Mouse (Mus musculus) retina, postnatal 1 day (tissue): ENCODE data around the gene Slc25a33.

Experiments used
- DNase-seq: peaks from one replicate; pipeline ENCODE4 v3.0.0-alpha.2; 2012

Slc25a33 gene

DNA sequence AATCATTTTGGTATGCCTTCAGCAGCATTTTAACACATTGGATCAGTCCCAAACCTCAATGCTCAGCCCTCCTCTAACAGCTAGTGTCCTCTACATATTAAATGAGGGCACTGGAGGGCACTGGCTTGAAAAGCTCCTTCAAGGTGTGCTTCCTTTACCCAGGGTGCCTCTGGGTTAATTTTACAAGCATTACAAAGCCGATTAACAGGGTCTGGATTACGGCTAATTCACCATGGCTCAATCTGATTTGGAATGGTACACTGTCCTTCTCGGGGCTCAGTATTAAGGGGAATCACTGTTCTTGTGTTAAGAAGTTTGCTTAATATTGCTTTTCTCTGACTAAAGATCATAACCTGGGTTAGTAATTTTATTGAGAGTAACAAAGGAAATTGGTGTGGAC is 21.2 kb downstream of the Slc25a33 start:
- DNase-seq, result peak; percentile 71

- peak; percentile 82 for DNase-seq
These were observed 21.8 kb downstream of the Slc25a33 start for GRCm38 (mm10) chr4:149752124-149752799.

DNA sequence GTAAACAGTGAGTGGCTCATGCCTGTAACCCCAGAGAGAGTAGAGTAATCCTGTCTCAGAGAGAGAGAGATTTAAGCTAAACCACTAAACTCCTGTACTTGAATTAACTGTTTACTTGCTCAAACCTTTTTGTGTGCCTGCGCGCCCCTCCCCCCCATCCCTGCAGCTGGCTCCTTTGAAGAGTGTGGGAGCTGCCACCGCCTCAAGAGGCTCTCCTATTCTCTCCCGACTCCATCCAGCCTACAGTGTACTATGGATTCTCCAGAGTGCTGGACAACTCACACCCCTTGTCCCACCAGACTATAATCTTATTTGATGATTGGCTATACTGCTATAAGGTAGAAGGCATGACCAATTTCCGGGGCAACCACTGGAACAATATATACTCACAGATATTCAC is 23.4 kb downstream of the Slc25a33 start:
- DNase-seq, result peak; percentile 49

- peak; percentile 53 for DNase-seq
These were observed 24.4 kb downstream of the Slc25a33 start for GRCm38 (mm10) chr4:149749663-149750015.

DNA sequence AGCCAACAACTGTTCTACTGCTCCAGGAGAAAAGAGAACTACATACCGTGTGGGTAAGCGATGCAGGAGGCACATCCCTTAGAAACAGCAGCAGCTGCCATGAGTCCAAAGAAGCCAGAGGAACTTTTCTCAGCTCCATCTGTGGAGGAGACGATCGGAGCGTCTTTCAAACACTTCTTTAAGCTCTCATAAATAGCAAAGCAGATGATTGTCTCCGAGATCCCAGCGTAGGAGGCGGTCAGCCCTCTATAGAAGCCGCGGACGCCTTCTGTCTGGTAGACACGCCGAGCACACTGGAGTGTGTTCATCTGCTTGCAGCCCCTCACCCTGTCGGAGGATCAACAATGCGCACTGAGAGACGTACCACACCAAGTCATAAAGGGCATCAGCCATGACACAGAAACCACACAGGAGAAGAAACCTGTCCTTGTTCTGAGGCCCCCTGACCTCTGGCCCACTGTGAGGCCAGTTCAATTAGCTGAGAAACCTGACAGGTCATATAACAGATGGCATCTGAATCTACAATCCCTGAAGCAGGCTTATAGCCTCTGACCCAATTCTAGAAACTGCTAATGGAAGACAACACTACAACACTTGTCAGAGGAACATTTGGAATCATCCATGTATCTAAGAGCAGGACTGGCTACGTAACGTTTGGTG is 24.9 kb downstream of the Slc25a33 start:
- DNase-seq, result peak; percentile 79

DNA sequence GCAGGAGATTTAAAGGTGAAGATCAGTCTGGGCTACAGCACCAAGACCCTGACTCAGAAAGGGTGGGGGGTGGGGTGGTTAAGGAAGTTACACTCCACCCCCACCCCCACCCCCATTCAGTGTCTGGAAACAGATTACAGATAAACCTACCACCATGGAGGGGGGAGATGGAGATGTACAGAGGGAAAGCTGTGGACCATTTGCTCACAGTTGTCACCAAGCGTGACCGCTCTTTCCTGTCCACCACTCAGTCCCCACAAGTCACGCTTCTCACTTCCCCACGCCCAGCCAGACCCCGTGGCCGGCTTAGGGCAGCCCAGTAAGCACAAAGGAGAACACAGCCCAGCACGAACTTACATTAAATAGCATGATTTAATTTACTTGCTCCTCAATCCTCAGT is 30.0 kb downstream of the Slc25a33 start:
- no peak for DNase-seq

DNA sequence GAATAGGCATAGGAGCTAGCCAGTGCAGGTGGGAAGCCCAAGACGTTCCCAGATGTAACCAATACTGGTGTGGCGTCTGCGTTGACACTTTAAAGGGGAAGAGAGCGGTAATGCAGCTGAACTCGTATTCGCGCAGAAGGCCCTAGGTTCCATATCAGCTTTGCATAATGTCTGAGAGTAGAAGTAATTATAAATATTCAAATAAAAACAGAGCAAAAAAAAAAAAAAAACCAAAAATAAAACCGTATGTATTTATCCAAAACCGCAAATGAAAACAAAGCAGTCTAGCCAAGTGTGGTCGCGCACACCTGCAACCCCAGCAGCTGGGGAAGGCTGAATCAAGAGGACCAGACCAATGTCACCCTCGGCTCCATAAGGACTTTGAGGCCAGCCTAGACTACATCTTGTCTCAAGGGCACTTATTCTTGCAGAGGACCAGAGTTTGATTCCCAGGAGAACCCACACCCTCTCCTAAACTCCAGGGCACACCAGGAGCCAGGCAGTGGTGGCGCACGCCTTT is 32.0 kb downstream of the Slc25a33 start:
- no peak for DNase-seq

GRCm38 (mm10) chr4:149740301-149740700 is 33.8 kb downstream of the Slc25a33 start:
- no peak for DNase-seq

DNA sequence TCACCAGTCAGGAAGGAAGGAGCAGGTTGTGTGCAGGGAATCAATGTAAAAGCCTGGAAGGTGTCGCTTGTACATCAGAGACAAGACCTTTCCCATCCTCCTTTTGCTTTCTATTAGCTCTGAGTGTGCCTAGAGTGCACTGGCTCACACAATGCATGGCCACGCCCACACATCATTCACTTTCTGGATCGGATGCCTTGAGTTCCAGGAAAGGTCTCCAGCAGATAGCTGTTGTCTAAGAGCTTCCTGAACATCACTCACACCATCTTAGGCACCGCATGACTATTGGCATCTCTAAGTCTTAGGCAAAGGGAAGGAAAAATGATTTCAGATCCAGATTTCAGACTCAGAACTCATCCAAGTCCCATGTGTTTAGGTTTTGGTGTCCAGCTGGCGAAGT is 34.6 kb downstream of the Slc25a33 start:
- no peak for DNase-seq

DNA sequence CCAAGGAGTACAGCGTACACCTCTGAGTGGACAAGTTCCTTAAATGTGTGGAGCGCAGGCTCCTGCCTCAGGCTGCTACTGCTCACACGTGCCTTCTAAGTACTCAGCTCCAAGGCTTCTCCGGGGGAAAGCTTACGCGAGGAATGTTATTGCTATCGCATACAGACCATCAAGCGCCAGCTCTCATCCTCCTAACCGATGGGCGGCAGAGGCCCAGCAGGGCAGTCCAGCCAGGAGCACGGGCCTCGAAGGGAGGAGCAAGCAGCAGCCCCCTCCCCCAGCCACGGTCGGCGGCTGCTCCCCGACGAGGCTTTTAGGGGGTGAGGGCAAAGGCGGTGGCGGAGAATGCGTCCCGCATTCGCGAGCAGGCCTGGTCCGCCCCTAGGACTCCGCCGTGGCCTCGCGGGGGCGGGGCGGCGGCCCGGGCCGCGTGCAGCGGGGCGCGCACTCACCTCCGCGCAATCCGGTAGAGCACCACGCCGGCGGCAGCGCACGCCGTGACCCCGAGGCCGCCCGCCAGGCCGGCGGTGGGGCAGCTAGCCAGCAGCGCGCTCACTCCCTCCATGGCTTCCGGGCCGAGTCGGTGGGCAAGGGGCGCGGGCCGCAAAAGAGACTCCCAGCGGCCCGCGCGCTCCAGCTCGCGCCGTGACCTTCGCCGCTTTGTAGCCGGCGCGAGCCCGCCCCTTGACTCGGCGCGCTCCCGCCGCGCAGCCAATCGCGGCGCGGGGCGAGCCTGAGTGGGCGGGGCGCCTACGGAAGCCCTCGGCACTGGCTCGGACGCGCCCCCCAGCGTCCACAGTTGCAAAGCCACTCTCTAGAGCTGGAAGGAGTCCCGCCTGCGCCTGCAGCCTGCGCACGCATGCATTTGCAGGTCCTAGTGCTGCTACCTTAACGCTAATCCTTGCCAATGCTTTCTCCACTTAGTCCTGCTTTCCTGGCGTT is 36.4 kb downstream of the Slc25a33 start, which contains the start of gene Tmem201:
Tmem201 (minus strand) TSS at position 662 of the 942 bp plus-strand sequence.
- peak; percentile 96 for DNase-seq

DNA sequence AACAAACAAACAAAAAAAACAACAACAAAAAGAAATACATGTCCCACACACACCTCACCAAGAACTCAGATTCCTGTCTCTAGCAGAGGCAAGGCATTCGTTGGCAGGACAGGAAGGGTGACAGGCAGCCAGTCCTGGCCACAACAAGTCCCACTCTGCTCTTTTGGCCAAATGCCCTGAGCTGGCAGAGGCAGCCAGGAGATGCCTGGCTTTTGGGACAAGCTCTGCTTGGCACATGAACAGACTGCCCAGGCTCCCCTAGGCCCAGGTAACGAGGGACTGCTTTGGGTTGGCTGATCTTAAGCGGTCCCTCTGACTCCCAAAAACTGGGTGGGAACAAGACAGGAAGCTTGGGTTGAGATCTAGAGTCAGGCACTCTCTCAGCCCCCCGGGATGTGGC is 37.5 kb downstream of the Slc25a33 start:
- no peak for DNase-seq

- no peak for DNase-seq
These were observed 38.3 kb downstream of the Slc25a33 start for GRCm38 (mm10) chr4:149735624-149736250.

- no peak for DNase-seq
These were observed 39.2 kb downstream of the Slc25a33 start for GRCm38 (mm10) chr4:149734730-149735475.

DNA sequence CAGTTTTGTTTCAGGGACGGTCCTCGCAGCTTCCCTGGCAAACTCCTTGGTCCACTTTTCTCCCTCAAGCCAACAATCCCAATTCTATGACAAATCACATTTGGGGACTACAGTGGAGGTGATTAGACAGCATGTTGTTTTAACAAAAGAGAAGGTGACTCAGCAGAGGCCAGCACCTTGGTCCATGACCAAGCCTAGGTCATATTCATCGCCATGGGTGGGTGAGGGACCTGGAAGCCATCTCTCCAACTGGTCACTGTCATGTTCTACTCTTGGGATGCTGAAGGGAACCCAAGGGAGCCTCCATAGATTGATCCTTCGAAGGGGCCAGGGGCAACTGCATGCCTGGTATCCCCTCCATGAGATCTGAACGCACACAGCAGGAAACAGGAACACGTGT is 39.8 kb downstream of the Slc25a33 start:
- DNase-seq, result no peak

DNA sequence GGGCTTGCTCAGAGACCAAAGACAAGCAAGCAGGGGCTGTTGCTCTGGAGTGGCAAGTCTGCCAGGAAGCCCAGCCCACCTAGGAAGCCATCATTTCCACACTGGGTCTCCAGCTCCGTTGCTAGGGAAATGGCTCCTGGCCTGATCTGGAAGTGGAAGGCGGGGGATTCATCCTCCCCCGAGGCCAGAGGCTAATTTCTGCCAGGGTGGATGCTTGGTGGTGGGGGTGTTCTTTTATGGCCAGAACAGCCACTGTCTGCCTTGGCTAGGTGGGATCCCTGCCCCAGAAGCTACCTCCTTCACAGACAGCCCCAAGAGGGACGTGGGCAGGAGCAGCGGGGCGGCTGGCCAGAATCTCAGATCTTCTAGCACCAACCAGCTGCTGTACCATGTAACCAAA is 40.3 kb downstream of the Slc25a33 start:
- peak; percentile 50 for DNase-seq

GRCm38 (mm10) chr4:149732800-149733199 is 41.3 kb downstream of the Slc25a33 start:
- DNase-seq, result no peak

- DNase-seq, result no peak
These were observed 41.8 kb downstream of the Slc25a33 start for GRCm38 (mm10) chr4:149732313-149732712.

DNA sequence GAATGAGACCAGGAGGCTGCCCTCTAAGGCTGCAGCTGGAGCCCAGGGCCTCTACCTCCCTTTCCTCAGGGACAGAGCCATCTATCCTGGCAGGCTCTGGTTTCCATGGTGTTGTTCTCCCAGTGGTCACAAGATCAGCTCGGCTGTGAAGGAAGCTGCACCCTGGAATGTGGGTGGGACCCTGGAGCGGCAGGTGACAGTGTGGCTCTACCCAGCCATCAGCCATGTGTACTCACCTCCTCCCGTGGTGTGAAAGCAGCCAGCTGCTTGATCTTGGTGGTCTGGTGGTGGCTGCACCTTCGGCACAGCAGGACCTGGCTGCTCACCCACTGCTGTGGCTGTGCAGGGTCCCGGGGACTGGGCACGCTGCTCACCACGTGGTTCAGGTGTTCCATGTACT is 43.2 kb downstream of the Slc25a33 start:
- no peak for DNase-seq

GRCm38 (mm10) chr4:149728810-149729209 is 45.3 kb downstream of the Slc25a33 start:
- DNase-seq, result no peak

DNA sequence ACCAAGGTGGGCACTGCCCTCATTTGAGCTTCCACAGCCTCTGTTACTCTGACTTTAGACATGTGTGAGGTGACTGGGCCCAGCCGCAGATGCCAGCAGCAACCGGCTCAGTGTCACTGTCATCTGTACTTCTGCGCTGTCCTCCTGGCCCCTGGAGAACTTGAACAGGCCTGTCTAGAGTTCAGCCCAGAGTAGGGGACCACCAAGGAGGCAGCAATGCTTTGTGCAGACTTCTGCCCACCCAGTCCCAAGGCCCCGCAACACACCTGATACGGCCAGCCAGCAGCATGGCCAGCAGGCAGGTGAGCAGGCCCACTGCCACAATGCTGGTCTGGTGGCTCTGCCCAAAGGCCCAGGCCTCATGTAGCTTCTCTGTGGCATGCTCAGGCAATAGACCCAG is 46.4 kb downstream of the Slc25a33 start:
- DNase-seq, result no peak

DNA sequence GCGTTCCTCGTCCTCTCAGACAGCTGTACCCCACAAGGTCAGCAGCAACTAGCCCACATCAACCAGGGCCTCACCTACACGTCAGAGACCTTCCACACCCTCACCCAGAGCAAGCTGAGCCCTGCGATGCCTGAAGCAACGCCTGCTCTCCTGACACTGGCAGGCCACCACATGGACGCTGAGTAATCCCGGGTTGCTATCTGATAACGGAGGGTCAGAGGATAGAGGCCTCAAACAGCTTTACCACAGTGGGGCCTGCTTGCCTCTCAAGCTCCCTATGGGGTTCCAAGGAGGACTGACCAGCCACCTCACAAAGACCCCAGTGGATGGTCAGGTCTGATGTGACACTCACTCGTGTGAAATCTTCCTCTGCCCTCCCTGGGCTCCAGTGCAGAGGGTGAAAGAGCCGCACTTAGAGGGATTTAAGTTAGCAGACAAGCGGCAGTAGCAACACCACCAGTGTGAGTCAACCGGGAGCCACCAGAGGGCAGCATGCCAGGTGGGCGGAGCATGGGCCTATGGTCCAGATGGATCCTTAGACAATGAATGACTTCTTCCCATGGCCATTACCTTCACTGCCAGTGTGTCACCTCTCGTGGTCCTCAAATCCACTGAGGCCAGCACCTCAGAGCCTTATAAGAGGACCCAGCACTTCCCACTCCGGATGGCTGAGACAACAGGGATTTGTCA is 48.3 kb downstream of the Slc25a33 start:
- DNase-seq, result peak; percentile 74
